Mouse (Mus musculus) left cerebral cortex, adult 11 months (tissue): ENCODE measurements around the gene Wfdc15b.
A peak's percentile ranks its signal among the peaks of the same experiment; 100 is the strongest.

Experiments used
- DNase-seq: peaks from one replicate; pipeline ENCODE4 v3.0.0; 2022; ENCODE audit warnings: low spot score

Wfdc15b gene

DNA sequence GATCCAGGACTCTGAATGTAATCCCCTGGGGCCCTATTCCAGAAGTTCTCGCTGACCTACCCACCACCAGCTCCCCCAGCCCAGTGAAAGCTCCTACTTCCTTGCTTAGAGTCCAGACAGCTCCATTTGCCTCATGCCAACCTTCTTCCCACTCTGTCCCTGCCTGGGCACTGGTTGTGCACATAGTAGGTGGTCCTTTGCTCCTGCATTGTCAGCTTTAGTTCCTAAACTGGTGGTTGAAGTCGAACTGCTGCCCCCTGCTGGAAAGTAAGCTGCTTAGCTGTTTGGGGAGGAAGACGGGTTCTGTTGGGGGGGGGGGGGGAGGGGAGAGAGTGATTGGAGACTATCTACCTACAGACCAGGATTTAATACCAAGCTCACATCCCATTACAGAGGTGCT lies 41.3 kb downstream of the Wfdc15b start:
- DNase-seq = no peak

DNA sequence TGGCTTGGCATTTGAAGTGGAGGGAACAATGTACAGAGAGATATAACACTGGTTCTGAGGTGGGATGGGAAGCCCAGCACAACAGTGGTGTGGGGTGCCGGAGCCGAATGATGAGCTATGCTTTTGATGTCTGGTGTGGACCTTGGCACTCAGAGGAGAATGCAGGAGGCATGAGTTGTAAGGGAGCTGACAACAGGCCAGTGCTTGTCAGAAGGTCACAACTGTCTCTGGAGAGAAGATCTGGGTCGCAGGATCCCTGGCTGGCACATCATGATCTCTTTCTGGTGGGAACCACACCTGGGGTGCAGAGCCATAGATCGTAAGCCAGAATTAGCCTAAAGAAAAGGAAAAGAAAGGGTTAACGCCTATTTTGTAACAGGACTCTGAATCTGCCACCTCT lies 43.6 kb downstream of the Wfdc15b start:
- no peak for DNase-seq

DNA sequence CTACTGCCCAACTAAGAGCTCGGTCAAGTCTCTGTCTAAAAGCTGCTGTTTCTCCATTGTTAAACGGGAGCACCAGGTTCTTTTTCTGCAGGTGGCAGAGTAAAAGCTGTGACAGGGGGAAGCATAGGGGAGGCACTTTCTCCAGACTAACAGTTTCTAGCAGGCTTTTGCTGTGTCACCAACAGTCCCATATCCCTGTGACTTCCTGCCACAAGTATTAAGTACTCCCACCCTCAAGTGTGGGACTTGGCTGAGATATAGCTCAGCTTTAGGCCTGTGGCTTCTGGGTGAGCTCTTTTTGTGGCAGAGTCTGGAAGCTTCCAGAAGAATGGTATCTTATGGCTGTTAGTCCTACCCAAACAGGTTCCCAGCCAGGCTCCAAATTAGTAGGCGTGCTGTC lies 45.6 kb downstream of the Wfdc15b start:
- DNase-seq = no peak

DNA sequence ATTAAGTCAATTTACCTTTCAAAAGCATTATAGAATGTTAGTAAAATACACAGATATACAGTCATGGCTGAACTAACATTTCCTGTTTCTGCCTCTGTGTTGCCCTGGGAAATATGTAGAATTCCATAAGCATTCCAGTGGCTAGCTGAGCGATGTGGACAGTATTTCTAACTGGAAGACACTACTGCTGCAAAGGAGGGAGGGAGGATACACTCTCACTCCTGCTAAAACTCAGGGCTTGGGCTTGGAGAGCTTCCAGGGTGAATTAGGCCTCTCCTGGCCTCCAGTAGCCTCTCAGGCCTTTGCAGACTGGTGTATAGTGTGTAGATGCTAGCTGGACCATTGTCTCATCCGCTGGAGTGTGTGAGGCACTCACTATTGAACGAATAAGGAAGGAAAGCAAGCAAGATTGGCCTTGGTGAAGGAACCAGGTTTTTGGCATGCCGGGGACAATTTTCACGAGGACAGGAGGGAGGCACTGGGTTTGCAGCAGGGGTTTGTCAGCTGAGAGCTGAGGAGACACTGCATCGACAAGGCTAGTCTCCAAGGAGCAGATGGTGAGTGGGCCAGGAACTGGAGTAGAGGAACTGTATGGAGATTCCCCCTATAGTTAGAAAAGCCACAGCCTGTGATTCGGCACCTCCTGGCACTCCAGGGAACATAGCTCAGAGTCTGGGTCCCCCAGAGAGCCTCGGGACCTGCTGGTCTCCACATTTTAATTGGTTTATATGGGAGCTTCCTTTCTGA lies 46.6 kb downstream of the Wfdc15b start:
- DNase-seq = peak; percentile 66

DNA sequence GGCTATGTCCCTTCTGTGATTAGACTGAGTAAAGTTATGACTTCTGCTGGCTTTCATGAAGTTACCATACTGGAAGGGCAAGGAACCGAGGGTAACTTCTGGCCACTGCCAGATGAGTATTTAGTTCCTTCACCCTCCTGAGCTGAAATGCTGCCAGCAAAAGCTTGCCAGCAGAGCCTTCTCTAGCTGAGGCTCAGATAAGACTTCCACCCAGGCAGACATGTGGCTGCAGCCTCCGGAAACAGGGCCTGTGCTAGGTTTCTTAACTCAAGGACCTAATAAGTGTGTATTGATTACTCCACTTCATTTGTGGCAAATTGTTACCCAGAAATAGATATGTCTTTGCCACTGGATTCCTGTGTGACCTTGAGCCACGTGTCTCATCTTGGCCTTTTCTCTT lies 48.1 kb downstream of the Wfdc15b start:
- no peak for DNase-seq

DNA sequence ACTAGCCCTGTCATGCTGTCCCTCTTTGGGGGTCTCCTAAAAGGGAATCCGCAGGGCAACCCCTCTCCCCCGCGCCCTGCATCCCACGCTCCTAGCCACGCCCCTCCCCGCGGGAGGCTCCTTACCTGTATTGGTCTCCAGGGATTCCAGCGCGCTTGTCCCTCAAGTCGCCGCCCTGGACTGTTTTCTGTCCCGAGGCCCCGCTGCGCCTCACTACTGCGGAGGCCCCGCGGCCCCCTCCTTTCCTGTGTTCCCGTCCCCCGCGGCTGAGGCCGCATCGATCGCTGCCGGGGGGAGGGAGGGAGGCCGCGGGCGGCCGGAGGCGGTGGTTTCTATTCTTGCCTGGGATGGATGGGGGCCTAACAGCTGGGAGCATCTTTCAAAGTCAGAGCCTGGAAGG lies 50.6 kb downstream of the Wfdc15b start, which contains the start of gene Kcns1:
Gene Kcns1 (minus strand): TSS at position 212 of the 400 bp plus-strand sequence.
- no peak for DNase-seq

DNA sequence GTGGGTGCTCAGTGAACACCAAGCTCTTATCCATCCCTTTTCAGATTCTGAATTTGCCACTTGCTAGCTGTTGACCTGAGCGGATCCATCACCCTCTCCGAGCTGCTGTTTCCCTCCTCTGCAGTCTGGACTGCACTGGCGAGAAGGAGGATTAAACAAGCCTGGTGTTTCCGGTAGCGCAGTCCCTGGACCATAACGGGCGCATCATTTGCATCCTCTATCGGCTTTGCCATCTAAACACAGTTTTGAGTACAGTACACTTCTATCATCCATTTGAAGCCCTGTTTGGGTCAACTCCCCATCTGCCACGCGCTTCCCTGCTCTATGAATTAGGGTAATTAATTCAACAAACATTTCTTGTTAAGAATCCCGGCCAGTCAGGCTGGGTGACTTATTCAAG lies 51.1 kb downstream of the Wfdc15b start:
- DNase-seq = no peak

DNA sequence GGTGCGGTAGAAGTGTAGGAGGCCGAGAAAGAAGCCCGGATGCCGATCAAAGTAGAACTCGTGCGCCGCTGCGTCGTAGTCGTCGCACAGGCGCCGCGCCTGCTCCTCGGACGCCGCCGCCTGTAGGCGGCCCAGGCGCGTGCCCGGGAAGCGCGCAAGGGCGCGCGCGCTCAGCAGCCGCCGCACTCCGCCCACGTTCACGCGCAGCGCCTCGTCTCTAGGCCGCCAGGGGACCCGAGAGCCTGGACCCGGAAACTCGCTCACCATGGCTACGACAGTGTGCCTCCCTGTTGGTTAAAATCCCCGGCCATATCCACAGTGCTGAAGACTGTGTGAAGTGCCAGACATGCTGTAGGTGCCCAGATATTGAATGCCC lies 52.9 kb downstream of the Wfdc15b start:
- no peak for DNase-seq

DNA sequence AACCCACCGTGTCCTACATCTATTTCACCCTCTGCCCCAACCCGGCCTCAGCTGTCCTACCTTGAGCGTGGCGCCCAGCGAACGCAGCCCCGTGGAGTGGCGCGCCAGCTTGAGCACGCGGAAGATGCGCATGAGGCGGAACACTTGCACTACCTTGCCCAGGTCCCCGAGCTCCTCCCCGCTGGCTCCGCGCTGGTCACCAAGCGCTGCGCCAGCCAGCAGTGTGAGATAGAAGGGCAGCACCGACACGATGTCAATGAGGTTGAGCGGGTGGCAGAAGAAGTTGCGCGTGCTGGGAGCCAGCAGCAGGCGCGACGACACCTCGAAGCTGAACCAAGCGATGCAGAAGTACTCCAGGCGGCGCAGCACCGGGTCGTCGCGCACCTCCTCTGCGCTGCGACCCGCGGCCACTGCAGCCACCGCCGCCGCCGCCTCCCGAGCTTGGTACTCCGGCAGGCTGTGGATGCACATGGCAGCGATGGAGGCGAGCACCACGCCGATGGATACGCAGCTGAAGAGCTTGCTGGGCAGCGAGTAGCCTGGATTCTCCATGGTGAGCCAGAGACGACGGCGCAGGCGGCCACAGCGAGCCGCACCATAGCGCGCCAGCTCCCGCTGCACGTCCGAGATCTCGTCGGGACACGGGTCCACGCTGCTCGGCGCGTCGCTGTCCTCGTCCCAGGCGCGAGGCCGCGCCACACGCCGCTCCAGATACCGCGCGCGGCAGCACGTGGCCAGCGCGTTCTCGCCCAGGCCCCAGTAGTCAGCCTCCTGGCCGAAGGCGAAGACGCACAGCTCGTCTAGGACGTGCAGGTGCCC lies 53.5 kb downstream of the Wfdc15b start:
- no peak for DNase-seq

DNA sequence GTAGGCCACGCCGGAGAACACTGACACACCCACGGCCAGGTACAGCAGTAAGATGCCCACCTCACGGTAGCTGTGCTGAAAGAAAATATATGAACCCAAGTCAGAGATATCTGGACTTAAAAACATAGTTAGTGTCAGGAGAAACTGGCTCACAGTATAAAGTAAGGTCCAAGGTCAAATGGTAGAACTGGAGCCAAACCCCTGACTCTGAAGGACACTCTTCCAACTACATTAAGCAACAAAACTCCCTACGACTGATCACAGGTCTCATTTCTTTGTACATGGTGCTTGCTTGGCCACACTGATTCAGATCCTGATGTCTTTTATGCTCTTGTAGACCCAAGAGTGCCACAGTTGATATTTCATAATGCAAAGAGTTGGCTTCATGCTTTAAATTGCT lies 56.5 kb downstream of the Wfdc15b start:
- no peak for DNase-seq
